Mouse (Mus musculus) hindbrain, postnatal 0 days (tissue): ENCODE measurements at regions not wholly inside any gene's neighbourhood (a gene's known extent, or its start where the extent isn't known, plus 50 kb on each side); places are given as distances from the start of the nearest gene placed in this dataset.

Experiments used
- ATAC-seq: fragments of 200-750 bp; cut with Nextera tagmentation; 2 replicates; pipeline ENCODE4 v1.8.0; 2017; ENCODE audit warnings: mild to moderate bottlenecking, moderate TSS enrichment, moderate library complexity
- DNase-seq: peaks from one replicate; pipeline ENCODE4 v3.0.0-alpha.2; 2015; ENCODE audit warnings: low spot score
- H3K27ac ChIP-seq: fragments of 300-500 bp; sonication (generic); 2 replicates; pipeline ENCODE4 v1.5.1; 2014; ENCODE audit warnings: mild to moderate bottlenecking
- H3K27me3 ChIP-seq: fragments of 300-500 bp; sonication (generic); 2 replicates; pipeline ENCODE4 v1.6.1; 2014; ENCODE audit warnings: low read length, mixed read lengths; ENCODE audit not compliant: insufficient read depth
- H3K36me3 ChIP-seq: fragments of 300-500 bp; sonication (generic); 2 replicates; pipeline ENCODE4 v1.6.1; 2014; ENCODE audit warnings: low read length, mixed read lengths; ENCODE audit not compliant: insufficient read depth
- H3K4me1 ChIP-seq: fragments of 300-500 bp; sonication (generic); 2 replicates; pipeline ENCODE4 v1.6.1; 2014; ENCODE audit warnings: antibody characterized with exemption, low read length, mixed read lengths; ENCODE audit not compliant: insufficient read depth
- H3K4me2 ChIP-seq: fragments of 300-500 bp; sonication (generic); 2 replicates; pipeline ENCODE4 v1.6.1; 2014; ENCODE audit warnings: low read depth, mild to moderate bottlenecking, low read length, moderate library complexity, mixed read lengths
- H3K4me3 ChIP-seq: fragments of 300-500 bp; sonication (generic); 2 replicates; pipeline ENCODE4 v1.5.1; 2014; ENCODE audit warnings: low read length
- H3K9ac ChIP-seq: fragments of 300-500 bp; sonication (generic); replicated peaks from 2 replicates; pipeline ENCODE4 v1.6.1; 2014; ENCODE audit warnings: mild to moderate bottlenecking, low read length, moderate library complexity, mixed read lengths
- H3K9me3 ChIP-seq: fragments of 300-500 bp; sonication (generic); 2 replicates; pipeline ENCODE4 v1.6.1; 2016; ENCODE audit warnings: low read length, mixed read lengths
- CTCF ChIP-seq: IDR thresholded peaks from 2 replicates; pipeline ENCODE4 v1.5.1; 2016; ENCODE audit warnings: antibody characterized with exemption, control low read depth, low read depth
- WGBS: fragments of 180-500 bp; shearing (Covaris S2); extraction: QIAGEN DNeasy Blood & Tissue Kit; methylation state at CpG from one replicate; pipeline ENCODE4 v1.1.7; 2014; 5-methylcytosine and 5-hydroxymethylcytosine counted together

DNA sequence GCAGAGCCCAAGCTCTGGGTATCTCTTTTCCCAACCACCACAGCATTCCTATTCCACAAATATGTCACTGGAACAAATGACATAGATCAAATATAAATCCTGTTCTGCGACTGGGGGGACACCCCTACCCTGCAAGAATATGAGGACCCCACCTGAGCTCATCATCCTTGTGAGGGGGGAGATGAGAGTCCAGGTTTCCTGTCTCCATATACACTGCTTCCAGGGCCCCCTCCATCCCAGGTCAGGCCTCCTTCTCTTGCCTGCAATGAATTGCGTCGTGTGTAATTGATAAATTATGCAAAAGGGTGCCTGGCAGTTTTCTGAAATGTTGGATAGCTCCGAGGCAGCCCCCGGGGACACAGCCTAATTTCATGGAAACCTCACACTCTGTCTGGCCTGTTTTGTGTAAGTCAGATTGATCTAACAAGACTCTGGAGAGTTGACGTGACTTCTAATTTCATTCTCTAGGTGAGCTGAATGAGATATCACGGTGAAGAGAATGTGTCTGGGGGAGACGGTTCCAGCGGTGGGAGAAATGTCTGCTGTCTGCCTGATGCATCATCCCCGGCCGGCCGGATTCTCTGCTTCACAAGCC lies 110.3 kb upstream of the Tle3 start:
- Histone ChIP-seq H3K4me2 (no peak overlapping the region), H3K9ac (no peak overlapping the region), H3K9me3 (no peaks in the 10 kb centered on the region), H3K4me3 (no peak overlapping the region), H3K36me3 (no peaks in the 10 kb centered on the region), H3K27me3 (no peaks in the 10 kb centered on the region), H3K27ac (no peak overlapping the region), H3K4me1 (peaks cover 7% of the 10 kb centered on the region; the same call in 1 of the 2 replicates)
- DNase-seq, result peak; percentile 56
- 22% methylated on average over 12 of the region's 12 CpGs for WGBS
- ATAC-seq, result peak; percentile 51; the same call in 1 of the 2 replicates
- no peak for TF ChIP-seq CTCF

DNA sequence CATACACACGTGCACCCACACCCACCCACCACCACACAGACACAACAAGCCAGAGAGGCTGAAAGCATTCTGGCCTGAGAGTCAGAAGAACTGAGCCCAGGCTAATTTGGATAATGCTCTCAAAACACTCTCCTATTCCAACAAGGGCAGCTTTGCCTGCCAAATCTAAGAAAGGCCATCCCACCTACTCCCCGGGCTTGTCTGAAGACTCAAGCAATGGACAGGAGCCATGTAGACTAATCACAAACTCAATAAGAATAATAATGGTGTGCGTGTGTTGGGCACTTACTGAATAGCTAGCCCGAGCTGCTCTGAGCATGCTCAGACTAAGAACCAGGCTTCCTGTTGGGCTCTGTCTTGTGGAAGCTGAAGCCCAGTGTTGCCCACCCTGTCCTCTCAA lies 108.8 kb upstream of the Tle3 start:
- no peaks in the 10 kb centered on the region for H3K9me3 ChIP-seq
- H3K36me3 ChIP-seq, result no peaks in the 10 kb centered on the region
- 66% methylated on average over 4 of the region's 4 CpGs for WGBS
- ATAC-seq, result no peak
- H3K4me2 ChIP-seq, result no peak overlapping the region
- no peak overlapping the region for H3K9ac ChIP-seq
- peaks cover 7% of the 10 kb centered on the region; the same call in 1 of the 2 replicates for H3K4me1 ChIP-seq
- DNase-seq, result no peak
- no peak overlapping the region for H3K27ac ChIP-seq
- no peaks in the 10 kb centered on the region for H3K27me3 ChIP-seq
- no peak overlapping the region for H3K4me3 ChIP-seq
- TF ChIP-seq CTCF, result no peak

DNA sequence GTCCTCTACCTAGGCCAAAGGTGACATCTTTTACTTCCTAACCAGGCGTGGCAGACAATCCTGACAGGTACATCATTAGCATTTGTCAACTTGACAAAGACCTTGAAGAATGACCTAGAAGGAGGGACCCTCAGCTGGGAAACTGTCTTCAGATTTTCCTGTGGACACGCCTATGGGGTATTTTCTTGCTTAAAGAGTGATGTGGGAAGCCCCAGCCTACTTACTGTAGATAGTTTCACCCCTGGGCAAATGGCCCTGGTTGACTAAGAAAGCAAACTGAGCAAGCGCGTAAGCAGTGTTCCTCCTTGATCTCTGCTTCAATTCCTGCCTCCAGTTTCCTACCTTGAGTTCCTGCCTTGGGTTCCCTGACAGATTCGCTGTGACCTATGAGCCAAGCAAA lies 106.7 kb upstream of the Tle3 start:
- 88% methylated on average over 5 of the region's 5 CpGs for WGBS
- ATAC-seq, result no peak

DNA sequence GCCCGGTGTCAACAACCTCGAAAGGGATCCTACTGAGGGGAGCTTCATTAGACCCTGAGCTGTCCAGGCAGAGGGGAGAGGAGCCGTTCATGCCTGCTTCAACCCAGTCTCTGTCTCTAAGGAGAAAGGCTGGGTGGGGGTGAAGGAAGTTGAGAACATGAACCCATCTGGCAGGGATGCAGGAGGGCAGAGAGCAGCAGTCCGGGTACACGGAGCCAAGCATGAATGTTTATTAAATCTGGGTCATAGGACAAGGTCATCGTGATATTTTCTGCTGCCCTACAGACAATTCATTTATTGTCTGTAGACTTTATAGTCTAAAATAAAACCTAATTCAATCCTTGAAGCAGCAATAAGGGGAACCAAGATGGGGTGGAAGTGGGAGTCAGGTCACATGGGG lies 105.2 kb upstream of the Tle3 start:
- no peak overlapping the region for H3K4me2 ChIP-seq
- no peak overlapping the region for H3K4me3 ChIP-seq
- WGBS, result 73% methylated on average over 6 of the region's 6 CpGs
- no peak overlapping the region for H3K27ac ChIP-seq
- H3K36me3 ChIP-seq, result no peaks in the 10 kb centered on the region
- no peaks in the 10 kb centered on the region for H3K9me3 ChIP-seq
- H3K9ac ChIP-seq, result no peak overlapping the region
- no peaks in the 10 kb centered on the region for H3K27me3 ChIP-seq
- no peaks in the 10 kb centered on the region for H3K4me1 ChIP-seq
- no peak for ATAC-seq
- DNase-seq, result no peak
- no peak for TF ChIP-seq CTCF

More for the DNA sequence above, 106.7 kb upstream of the Tle3 start:
- no peak overlapping the region for H3K27ac ChIP-seq
- no peaks in the 10 kb centered on the region for H3K4me1 ChIP-seq
- H3K36me3 ChIP-seq, result no peaks in the 10 kb centered on the region
- no peak overlapping the region for H3K4me3 ChIP-seq
- H3K9ac ChIP-seq, result no peak overlapping the region
- no peaks in the 10 kb centered on the region for H3K9me3 ChIP-seq
- no peak for DNase-seq
- TF ChIP-seq CTCF, result no peak
- no peak overlapping the region for H3K4me2 ChIP-seq
- H3K27me3 ChIP-seq, result no peaks in the 10 kb centered on the region

DNA sequence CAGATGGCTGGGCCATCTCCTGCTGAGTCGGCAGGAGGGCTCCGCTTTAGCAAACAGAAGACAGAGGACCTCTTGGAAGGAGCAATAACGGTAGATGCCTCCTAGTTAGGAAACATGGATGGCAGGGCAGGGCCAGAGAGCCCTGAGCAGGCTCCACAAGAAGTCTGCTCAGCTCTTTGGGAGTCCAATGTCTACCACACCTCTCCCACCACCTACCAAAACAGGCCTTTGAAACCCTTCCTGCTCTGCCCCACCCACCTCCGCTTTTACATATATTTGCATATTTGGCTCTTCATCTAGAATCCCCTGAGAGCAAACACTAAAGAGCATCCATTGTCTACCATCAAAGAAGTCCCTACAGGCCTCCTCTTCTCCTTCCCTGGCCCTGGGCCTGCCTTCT lies 104.6 kb upstream of the Tle3 start:
- no peak overlapping the region for H3K4me3 ChIP-seq

DNA sequence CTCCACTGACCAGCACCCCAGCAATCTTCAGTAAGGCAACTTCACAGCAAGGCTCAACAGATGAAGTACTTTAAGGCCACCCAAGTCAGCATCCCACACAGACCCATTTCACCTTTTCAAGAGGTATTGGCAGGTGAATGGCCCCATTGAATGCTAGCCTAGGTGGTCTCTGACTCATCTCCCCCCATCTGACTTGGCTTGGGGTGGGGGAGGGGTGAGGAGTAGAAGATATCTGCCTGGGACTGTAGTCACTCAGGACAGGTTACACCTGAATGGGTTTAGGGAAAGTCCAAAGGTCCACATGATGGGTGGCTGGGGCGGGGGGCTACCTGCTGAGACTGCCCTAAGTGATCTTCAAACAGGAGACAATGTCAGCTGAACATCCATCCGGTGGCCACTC lies 104.0 kb upstream of the Tle3 start:
- Histone ChIP-seq H3K36me3 (no peaks in the 10 kb centered on the region), H3K4me3 (no peak overlapping the region), H3K4me1 (no peaks in the 10 kb centered on the region), H3K9me3 (no peaks in the 10 kb centered on the region), H3K27me3 (no peaks in the 10 kb centered on the region), H3K4me2 (no peak overlapping the region), H3K9ac (no peak overlapping the region), H3K27ac (no peak overlapping the region)
- DNase-seq (no peak), ATAC-seq (no peak)
- 67% methylated on average over 2 of the region's 2 CpGs for WGBS
- no peak for TF ChIP-seq CTCF

More for the DNA sequence above, 104.6 kb upstream of the Tle3 start:
- Histone ChIP-seq H3K36me3 (no peaks in the 10 kb centered on the region), H3K27ac (no peak overlapping the region), H3K9me3 (no peaks in the 10 kb centered on the region), H3K9ac (no peak overlapping the region), H3K27me3 (no peaks in the 10 kb centered on the region), H3K4me2 (no peak overlapping the region), H3K4me1 (no peaks in the 10 kb centered on the region)
- WGBS, result 56% methylated on average over 4 of the region's 4 CpGs
- no peak for TF ChIP-seq CTCF
- ATAC-seq (no peak), DNase-seq (no peak)

DNA sequence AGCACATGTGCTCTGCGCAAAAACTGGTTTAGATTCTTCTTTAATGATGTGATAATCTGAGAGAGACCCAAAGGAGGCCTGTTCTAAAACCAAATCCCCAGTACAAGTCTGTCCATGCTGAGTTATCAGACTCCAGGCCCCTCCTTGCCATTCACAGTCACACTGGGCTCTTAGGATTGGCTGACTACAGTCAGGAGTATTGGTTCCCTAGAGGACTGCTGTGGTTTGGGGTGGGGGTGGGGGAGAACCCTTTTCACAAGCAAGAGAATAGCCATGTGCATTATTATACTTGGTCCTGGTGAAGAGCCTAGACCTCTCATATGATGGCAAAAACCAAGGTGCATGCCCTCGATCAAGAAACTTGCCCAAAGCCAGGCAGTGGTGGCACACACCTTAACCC lies 103.5 kb upstream of the Tle3 start:
- ATAC-seq, result no peak
- no peaks in the 10 kb centered on the region for H3K27me3 ChIP-seq
- H3K4me1 ChIP-seq, result no peaks in the 10 kb centered on the region

More for the DNA sequence above, 103.5 kb upstream of the Tle3 start:
- WGBS, result 77% methylated on average over 2 of the region's 2 CpGs
- no peak overlapping the region for H3K4me3 ChIP-seq
- no peaks in the 10 kb centered on the region for H3K9me3 ChIP-seq
- H3K27ac ChIP-seq, result no peak overlapping the region
- no peak for DNase-seq
- H3K36me3 ChIP-seq, result no peaks in the 10 kb centered on the region
- no peak overlapping the region for H3K9ac ChIP-seq
- no peak for TF ChIP-seq CTCF
- no peak overlapping the region for H3K4me2 ChIP-seq
